Mouse (Mus musculus) myocyte (in vitro differentiated cells): ENCODE results near the gene Tnfrsf14. TPM values are rescaled to one million over a fixed set of nuclear protein-coding genes. Genes with fewer than 3 reads are reported as not detected.

Experiments
- H3K27me3 ChIP-seq: one replicate; pipeline ENCODE4 v1.6.1; 2011; ENCODE audit not compliant: control insufficient read depth, insufficient read depth, insufficient read length
- H3K36me3 ChIP-seq: one replicate; pipeline ENCODE4 v1.6.1; 2011; ENCODE audit not compliant: control insufficient read depth, insufficient read depth
- H3K4me2 ChIP-seq: one replicate; pipeline ENCODE4 v1.6.1; 2011; ENCODE audit warnings: low read depth, control low read depth
- H3K4me3 ChIP-seq: one replicate; pipeline ENCODE4 v1.5.1; 2011; ENCODE audit warnings: mild to moderate bottlenecking, control low read depth, moderate library complexity
- H3K79me2 ChIP-seq: one replicate; pipeline ENCODE4 v1.6.1; 2011; ENCODE audit not compliant: control insufficient read depth, insufficient read depth
- H3ac ChIP-seq: one replicate; pipeline ENCODE4 v1.6.1; 2011; ENCODE audit not compliant: control insufficient read depth, insufficient read length
- CEBPB ChIP-seq: IDR thresholded peaks from 2 replicates; pipeline ENCODE4 v1.6.1; 2011; ENCODE audit warnings: mild to moderate bottlenecking, moderate library complexity; ENCODE audit not compliant: poor library complexity, insufficient read depth, severe bottlenecking
- E2F4 ChIP-seq: IDR thresholded peaks from one replicate; pipeline ENCODE4 v1.6.1; 2011; ENCODE audit warnings: mild to moderate bottlenecking, control low read depth, moderate library complexity; ENCODE audit not compliant: insufficient read depth
- MAX ChIP-seq: IDR thresholded peaks from one replicate; pipeline ENCODE4 v1.6.1; 2011; ENCODE audit warnings: low read depth, mild to moderate bottlenecking, control low read depth
- MYOD1 ChIP-seq, 3 experiments: IDR thresholded peaks; one replicate each; pipeline ENCODE4 v1.6.1; 2011; ENCODE audit warnings: control low read depth in 2 of 3, low read depth in 2 of 3, mild to moderate bottlenecking in 2 of 3, moderate library complexity in 1 of 3; ENCODE audit not compliant: insufficient read length in 2 of 3, control insufficient read depth in 1 of 3
- MYOG ChIP-seq, 3 experiments: IDR thresholded peaks; one replicate each; pipeline ENCODE4 v1.6.1; 2011; ENCODE audit warnings: control low read depth in 2 of 3, low read depth in 2 of 3, mild to moderate bottlenecking in 2 of 3; ENCODE audit not compliant: insufficient read length in 2 of 3, control insufficient read depth in 1 of 3, insufficient read depth in 1 of 3
- POLR2A ChIP-seq: IDR thresholded peaks from one replicate; pipeline ENCODE4 v1.6.1; 2011; ENCODE audit warnings: low read depth, mild to moderate bottlenecking, control low read depth, moderate library complexity; ENCODE audit not compliant: insufficient read length
- POLR2AphosphoS2 ChIP-seq: IDR thresholded peaks from one replicate; pipeline ENCODE4 v1.6.1; 2011; ENCODE audit warnings: low read depth, control low read depth; ENCODE audit not compliant: insufficient read length
- REST ChIP-seq: IDR thresholded peaks from one replicate; pipeline ENCODE4 v1.6.1; 2011; ENCODE audit warnings: mild to moderate bottlenecking, control low read depth, moderate library complexity; ENCODE audit not compliant: insufficient read depth, insufficient read length
- SRF ChIP-seq: IDR thresholded peaks from one replicate; pipeline ENCODE4 v1.6.1; 2011; ENCODE audit warnings: low read depth; ENCODE audit not compliant: control insufficient read depth, insufficient read length
- TCF12 ChIP-seq: IDR thresholded peaks from one replicate; pipeline ENCODE4 v1.6.1; 2011; ENCODE audit warnings: mild to moderate bottlenecking, control low read depth; ENCODE audit not compliant: poor library complexity, insufficient read depth, severe bottlenecking
- TCF3 ChIP-seq: IDR thresholded peaks from one replicate; pipeline ENCODE4 v1.6.1; 2011; ENCODE audit warnings: low read depth, control low read depth; ENCODE audit not compliant: insufficient read length
- USF1 ChIP-seq: IDR thresholded peaks from one replicate; pipeline ENCODE4 v1.6.1; 2011; ENCODE audit warnings: low read depth, mild to moderate bottlenecking, control low read depth, moderate library complexity
- polyA plus RNA-seq: library from polyadenylated mRNA; unstranded; fragments of >200 nt; fragmentation: generic; extraction: Trizol; gene quantifications from one replicate; pipeline ENCODE4 v1.2.1, GENCODE M21; 2012; ENCODE audit warnings: missing spikeins

Gene Tnfrsf14
- polyA plus RNA-seq, 1 experiment, result 0.43 TPM

GRCm38 (mm10) chr4:154898506-154899446, 29.6 kb downstream of the Tnfrsf14 start, which contains the start of gene Fam213b:
Gene Fam213b, minus strand, starts transcription at chr4:154899135.
- Histone ChIP-seq H3K36me3 (no peaks in the 10 kb centered on the region), H3K79me2 (no peaks in the 10 kb centered on the region), H3ac (no peak within 1 kb of the TSS), H3K4me3 (no peak within 1 kb of the TSS), H3K4me2 (peak within 1 kb of the TSS; percentile 30), H3K27me3 (peaks cover 69% of the 10 kb centered on the region)
- TF ChIP-seq POLR2A, result peak; percentile 32
- no peak for TF ChIP-seq CEBPB

GRCm38 (mm10) chr4:154897676-154898465, 30.5 kb downstream of the Tnfrsf14 start:
- no peak overlapping the region for H3K4me2 ChIP-seq
- no peak overlapping the region for H3K4me3 ChIP-seq
- no peak overlapping the region for H3ac ChIP-seq
- peaks cover 72% of the 10 kb centered on the region for H3K27me3 ChIP-seq
- no peak for TF ChIP-seq MYOD1 (IDR thresholded peaks at IDR 0.05; ENCODE audit: control insufficient read depth in 1 of 3, insufficient read length in 2 of 3, low read depth in 2 of 3)
- no peak for TF ChIP-seq MYOG (IDR thresholded peaks at IDR 0.05; ENCODE audit: control insufficient read depth in 1 of 3, insufficient read depth in 1 of 3, insufficient read length in 2 of 3, low read depth in 2 of 3)
- no peak for TF ChIP-seq POLR2AphosphoS2
- no peak for TF ChIP-seq TCF12
- no peak for TF ChIP-seq TCF3
- no peak for TF ChIP-seq REST
- no peak for TF ChIP-seq E2F4
- TF ChIP-seq SRF, result no peak
- no peak for TF ChIP-seq MAX
- TF ChIP-seq USF1, result no peak
- no peak for TF ChIP-seq CEBPB
- no peak for TF ChIP-seq POLR2A
- H3K36me3 ChIP-seq, result no peaks in the 10 kb centered on the region
- H3K79me2 ChIP-seq, result no peaks in the 10 kb centered on the region

- no peaks in the 10 kb centered on the region for H3K79me2 ChIP-seq
- no peak overlapping the region for H3ac ChIP-seq
- no peak for TF ChIP-seq CEBPB
- TF ChIP-seq TCF3, result no peak
- TF ChIP-seq POLR2AphosphoS2, result no peak
- no peak for TF ChIP-seq REST
- no peak for TF ChIP-seq MAX
- TF ChIP-seq TCF12, result no peak
- no peak for TF ChIP-seq MYOG (IDR thresholded peaks at IDR 0.05; ENCODE audit: control insufficient read depth in 1 of 3, insufficient read depth in 1 of 3, insufficient read length in 2 of 3, low read depth in 2 of 3)
- TF ChIP-seq SRF, result no peak
- no peak for TF ChIP-seq USF1
- TF ChIP-seq E2F4, result no peak
- TF ChIP-seq MYOD1 (IDR thresholded peaks at IDR 0.05; ENCODE audit: control insufficient read depth in 1 of 3, insufficient read length in 2 of 3, low read depth in 2 of 3), result no peak
- no peak for TF ChIP-seq POLR2A
- H3K27me3 ChIP-seq, result peaks cover 85% of the 10 kb centered on the region
- no peak overlapping the region for H3K4me3 ChIP-seq
- H3K4me2 ChIP-seq, result no peak overlapping the region
- H3K36me3 ChIP-seq, result no peaks in the 10 kb centered on the region
These were observed 32.8 kb downstream of the Tnfrsf14 start for GRCm38 (mm10) chr4:154895549-154895948.

GRCm38 (mm10) chr4:154890887-154891286, 37.5 kb downstream of the Tnfrsf14 start:
- Histone ChIP-seq H3ac (no peak overlapping the region), H3K79me2 (no peaks in the 10 kb centered on the region), H3K36me3 (no peaks in the 10 kb centered on the region), H3K4me2 (no peak overlapping the region), H3K27me3 (peaks cover 67% of the 10 kb centered on the region), H3K4me3 (no peak overlapping the region)
- TF ChIP-seq POLR2A, result no peak
- TF ChIP-seq CEBPB, result no peak
- no peak for TF ChIP-seq MYOG (IDR thresholded peaks at IDR 0.05; ENCODE audit: control insufficient read depth in 1 of 3, insufficient read depth in 1 of 3, insufficient read length in 2 of 3, low read depth in 2 of 3)
- no peak for TF ChIP-seq TCF3
- TF ChIP-seq MYOD1 (IDR thresholded peaks at IDR 0.05; ENCODE audit: control insufficient read depth in 1 of 3, insufficient read length in 2 of 3, low read depth in 2 of 3), result no peak
- no peak for TF ChIP-seq POLR2AphosphoS2
- no peak for TF ChIP-seq TCF12
- no peak for TF ChIP-seq REST
- no peak for TF ChIP-seq MAX
- no peak for TF ChIP-seq E2F4
- no peak for TF ChIP-seq USF1
- TF ChIP-seq SRF, result no peak
